Mouse (Mus musculus): ENCODE data around the gene Stk16. TPM values are rescaled to one million over a fixed set of nuclear protein-coding genes. Genes with fewer than 3 reads are reported as not detected.
"Not testable (repeated sequence)": the region's sequence is repeated elsewhere in the genome, so short reads cannot be mapped to it uniquely, and the experiment has no call there.

The Stk16 gene
- total RNA-seq, 2 experiments from 2014 or later: 160 to 212 TPM

DNA sequence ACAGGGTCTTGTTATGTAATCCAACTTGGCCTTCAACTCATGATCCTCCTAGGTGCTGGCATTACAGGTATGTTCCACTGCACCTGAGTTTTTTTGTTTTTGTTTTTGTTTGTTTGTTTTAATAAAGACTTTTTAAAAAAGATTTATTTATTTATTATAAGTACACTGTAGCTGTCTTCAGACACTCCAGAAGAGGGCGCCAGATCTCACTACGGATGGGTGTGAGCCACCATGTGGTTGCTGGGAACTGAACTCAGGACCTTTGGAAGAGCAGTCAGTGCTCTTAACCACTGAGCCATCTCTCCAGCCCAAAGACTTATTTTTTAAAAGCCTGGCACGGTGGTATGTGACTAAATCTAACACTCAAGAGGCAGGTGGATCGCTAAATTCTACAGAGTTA is 21.9 kb downstream of the Stk16 start:
- not testable (repeated sequence) for ATAC-seq (replicated peaks; ENCODE audit: poor library complexity, severe bottlenecking)

DNA sequence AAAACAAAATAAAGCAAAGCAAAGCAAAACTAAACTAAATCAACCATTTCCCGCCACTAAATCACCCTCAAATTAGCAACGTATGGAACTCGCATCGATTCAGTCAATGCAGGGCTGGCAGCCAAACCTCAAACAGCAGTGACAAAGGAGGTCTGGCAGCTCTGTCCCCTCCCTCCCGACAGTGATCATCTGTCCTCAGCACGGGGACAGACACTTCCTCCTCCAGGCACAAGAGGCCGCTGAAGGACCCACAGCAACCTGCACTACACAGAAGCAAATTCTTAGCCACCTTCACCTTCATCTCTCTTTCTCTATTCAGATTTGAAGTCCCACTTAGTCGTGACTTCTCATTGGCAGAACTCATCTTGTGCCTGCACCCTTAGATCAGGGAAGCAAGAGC is 24.0 kb downstream of the Stk16 start:
- ATAC-seq (replicated peaks; ENCODE audit: poor library complexity, severe bottlenecking): peak; percentile 69

DNA sequence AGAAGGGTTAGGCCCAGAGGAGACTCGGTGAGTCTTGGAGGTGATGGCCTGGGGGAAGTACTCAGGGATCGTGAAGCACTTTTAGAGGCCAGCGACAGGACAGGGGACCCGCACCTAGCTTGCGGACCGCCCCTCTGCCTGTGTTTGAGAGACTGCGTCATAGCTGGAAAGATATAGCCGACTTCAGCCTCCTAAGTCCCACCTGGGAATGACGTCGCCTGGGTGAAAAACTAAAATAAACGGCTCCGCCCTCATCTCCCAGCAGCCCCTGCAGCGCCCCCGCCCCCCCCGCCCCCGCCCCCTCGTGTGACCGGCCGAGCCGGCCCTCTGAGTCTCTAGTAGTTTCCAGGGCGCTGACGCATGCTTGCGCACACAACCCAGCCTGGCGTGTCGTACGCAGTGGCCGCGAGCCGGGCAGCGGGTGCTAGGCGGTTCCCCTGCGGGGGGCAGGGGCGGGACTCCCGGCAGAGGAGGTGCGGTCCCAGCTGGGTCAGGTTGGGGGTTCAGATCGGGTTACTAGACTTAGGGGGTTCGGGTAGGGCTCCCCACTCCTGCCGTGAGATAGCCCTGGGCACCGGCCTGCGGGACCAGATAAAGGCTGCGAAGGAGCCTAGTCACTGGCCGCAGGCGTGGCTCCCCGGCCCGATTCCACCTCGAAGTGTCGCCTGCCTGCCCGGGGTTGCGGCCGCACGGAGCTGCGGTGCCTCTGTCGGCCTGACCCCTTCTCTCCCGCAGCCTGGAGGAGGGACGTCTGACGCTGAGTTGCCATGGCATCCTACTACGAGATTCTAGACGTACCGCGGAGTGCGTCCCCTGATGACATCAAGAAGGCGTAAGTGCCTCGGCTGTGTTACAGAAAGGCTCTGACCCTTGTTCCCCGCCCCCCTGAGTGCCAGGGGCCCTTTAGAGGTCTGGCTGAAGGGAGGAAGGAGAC is 25.7 kb downstream of the Stk16 start, which contains the start of gene Dnajb2:
Gene Dnajb2, plus strand, starts transcription at position 290 of the 934 bp plus-strand sequence.
- ATAC-seq (replicated peaks; ENCODE audit: poor library complexity, severe bottlenecking): peak; percentile 74

DNA sequence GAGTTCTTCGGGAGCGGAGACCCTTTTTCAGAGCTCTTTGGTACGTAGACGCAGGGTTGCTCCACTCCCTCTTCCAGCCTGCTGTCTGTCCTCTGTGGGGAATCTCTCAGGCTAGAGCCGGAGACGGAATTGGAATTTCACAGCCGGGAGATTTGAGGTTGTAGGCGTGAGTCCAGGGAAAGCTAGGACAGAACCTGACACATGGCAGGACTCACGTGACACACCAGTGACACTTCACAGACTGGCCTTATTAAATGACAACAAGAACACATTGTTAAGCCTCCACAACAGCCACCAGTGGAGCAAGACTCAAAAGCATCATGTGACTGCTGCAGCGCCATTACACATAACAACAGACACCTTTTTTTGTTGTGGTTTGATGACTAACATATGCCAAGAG is 29.0 kb downstream of the Stk16 start:
- no peak for ATAC-seq (replicated peaks; ENCODE audit: poor library complexity, severe bottlenecking)

DNA sequence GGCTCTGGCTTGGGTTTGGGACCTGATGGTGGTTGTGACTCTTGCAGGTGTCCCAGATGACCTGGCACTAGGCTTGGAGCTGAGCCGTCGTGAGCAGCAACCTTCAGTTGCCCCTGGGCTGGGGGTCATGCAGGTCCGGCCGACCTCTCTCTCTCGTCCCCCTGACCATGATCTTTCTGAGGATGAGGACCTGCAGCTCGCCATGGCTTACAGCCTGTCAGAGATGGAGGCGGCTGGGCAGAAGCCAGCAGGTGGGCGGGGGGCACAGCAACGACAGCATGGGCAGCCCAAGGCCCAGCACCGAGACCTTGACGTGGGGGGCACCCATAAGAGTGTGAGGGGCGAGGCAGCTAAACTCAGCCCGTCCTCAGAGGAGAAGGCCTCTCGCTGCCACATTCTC is 32.8 kb downstream of the Stk16 start:
- no peak for ATAC-seq (replicated peaks; ENCODE audit: poor library complexity, severe bottlenecking)

DNA sequence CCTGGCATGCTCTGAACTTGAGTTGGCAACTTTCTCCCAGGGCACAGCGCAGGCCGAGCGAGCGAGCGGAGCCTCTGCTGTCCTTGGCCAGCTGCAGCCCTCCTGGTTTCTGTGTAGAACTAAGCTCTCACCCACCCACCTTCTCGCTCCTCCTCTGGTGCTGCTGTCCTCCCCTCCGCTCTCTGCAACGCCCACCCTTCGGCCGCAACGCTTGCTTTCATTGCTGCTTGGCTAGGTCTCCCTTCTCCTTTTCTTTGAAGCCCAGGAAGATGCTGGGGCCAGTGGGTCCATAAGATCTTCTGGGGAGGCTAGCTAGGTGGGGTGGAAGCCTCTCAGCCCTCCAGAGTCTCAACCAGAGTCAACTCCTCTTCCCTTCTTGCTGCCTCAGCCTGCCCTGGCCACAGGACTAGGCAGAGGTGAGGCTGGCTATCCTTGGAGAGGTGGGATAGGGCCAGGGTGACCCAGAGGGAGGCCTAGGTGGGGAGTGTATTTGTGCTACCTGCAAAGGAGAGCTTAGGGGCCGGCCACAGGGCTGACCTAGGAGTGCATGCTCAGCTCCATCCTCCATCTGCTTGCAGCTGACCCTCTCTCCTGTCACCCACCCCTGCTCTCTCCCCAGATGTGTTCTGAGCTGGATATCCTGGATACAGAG is 33.7 kb downstream of the Stk16 start:
- ATAC-seq (replicated peaks; ENCODE audit: poor library complexity, severe bottlenecking): no peak

DNA sequence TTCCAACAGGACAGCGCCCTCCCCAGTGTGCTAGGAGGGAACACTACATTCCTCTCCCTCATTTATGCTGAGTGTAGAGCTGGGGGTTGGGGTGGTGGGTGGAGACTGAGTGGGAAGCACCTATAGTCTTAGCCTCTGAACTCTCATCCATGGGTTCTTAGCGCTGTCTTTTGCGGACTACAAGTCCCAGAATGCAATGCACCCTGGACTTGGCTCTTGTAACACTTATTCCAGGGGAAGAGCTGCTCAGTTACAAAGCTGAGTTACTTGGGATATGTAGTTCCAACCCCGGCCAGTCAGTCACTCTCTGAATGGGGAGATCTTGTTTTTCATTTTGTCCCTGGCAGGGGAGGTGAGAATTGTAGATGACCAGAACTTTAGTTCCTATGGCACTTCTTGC is 34.2 kb downstream of the Stk16 start:
- peak; percentile 93 for ATAC-seq (replicated peaks; ENCODE audit: poor library complexity, severe bottlenecking)

DNA sequence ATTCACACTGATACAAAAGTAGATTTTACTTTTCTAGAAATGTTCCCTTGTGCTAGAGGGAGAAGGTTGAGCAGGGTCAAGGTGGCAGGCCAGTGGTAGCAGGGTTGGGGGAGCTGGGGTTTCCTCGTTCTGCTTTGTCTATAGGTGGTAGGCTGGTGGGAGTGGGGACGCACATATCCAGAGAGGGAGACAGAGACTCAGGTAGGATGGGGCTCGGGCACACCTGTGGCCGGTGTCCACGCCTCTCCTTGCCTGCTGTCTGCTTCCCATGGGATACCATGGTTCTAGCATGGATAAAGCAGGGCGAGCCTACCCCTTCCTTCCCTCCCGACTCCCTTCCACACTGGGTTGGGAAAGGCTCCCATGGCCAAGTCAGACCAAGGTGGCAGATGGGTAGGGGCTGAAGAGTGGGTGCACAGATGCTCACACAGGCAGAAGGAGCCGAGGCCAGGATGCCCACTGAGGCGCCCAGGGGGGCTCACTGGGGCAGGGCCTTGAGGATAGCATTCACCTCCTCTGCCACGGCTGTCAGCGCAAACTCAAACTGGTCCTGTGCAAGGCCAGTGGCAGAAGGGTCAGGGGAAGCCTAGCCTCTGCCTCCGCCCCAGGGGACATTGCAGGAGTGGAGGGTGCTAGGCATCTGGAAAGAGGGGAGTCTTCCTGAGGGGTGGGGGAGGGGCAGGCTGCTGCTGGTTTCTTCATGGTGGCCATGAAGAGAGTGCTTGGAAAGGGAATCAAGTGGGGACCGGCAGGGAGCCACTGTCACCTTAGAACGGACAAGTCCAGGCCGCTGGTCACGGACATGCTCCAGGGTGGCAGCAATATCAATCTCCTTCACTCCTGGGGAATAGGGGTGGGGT is 36.7 kb downstream of the Stk16 start:
- no peak for ATAC-seq (replicated peaks; ENCODE audit: poor library complexity, severe bottlenecking)

DNA sequence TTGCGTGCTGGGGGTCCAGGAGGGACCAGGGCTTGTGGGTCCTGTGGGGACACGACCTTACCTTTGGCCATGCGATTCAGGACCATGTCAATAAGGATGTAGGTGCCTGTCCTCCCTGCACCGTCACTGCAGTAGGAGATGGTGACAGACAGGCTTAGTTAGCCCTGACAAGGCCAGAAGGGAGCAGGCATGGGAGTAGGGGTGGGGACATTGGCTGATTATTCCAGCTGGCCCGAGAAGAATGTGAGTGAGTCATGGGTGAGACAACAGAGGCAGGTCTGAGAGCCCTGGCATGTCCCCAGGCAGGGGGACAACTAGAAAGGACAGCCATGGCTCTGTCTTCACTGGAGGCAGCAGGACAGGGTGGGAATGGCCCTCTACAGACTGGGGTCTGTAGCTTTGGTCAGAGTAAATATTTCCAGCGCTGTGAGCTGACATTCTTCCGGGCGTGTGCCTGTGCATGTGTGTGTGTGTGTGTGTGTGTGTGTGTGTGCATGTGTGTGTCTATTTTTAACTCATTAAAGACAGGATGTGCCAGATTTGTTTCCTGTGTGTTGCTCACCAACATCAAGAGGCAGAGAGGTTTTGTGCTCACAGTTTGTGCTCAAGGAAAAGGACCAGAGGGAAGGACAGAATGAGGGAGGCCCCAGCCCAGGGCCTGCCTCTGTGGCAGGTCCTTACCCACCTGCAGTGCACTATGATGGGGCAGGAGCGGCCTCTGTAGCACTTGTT is 37.6 kb downstream of the Stk16 start:
- no peak for ATAC-seq (replicated peaks; ENCODE audit: poor library complexity, severe bottlenecking)

DNA sequence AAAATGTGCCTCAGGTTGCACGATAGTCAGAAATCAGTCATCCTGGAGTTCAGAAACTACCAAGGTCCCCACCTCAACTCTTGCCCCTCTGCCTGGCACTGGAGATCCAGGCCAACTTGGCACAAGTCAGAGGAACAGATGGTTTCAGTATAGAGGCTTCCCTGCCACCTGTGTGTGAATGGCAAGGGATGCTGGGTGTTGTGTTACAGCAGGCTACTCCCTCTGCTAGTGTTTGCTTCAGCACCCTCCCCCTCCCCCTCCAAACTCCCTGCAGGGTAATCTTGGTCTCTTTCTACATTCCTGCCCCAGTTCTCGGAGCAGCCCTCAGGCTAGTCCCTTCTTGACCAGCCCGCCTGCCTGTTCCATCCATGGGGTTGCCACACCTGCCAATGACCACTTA is 39.9 kb downstream of the Stk16 start:
- ATAC-seq (replicated peaks; ENCODE audit: poor library complexity, severe bottlenecking): no peak

DNA sequence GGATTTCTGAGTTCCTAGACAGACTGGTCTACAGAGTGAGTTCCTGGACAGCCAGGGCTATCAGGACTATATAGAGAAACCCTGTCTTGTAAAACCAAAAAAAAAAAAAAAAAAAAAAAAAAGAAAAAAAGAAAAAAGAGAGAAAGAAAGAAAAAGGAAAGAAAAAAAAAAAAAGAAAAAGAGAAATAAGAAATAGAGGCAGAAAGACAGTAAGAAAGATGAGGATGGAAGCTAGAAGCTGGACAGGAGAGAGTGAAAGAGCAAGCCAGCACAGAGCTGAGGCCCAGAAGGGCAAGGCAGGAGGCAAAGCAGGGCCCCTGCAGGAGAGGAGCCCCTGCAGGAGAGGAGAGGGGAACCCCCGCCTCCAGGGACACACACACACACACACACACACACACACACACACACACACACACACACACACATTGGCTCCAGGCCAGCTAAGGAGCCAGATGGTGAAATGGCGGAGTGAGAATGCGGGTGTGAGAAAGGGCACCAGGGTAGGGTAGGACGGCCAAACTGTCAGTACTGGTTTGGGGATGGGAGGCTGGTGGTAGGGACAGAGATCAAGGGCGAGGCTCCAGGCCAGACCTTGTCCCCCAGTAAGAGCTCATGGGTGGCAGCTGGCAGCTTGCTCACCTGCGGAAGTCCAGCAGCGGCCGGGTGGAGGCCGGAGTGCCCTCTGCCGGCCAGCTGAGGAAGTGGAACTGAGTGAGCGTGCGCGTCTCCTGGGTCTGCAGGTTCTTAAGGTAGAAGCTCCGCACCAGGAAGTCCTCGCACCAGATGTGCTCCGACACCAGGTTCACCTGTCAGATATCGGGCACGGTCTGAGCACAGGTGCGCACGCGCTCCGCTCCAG is 40.7 kb downstream of the Stk16 start:
- peak; percentile 83 for ATAC-seq (replicated peaks; ENCODE audit: poor library complexity, severe bottlenecking)

DNA sequence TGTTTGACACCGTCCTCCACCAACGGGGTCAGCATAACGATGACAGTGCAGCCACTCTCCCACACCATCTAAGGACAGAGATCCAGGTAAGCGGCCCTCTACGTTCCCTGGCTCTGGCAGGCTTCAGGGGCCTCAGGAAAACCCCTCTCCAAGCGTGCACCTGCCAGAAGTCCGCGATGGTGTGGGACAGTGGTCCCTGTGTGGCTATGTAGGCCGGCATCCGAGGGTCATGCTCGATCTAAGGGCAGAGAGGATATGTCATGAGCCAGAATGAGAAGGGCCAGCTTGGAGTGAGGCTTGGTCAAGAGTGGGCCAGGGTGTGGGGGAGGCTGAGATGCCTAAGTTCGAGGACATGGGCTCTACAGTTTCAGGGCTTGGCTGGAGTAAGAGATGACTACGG is 41.7 kb downstream of the Stk16 start:
- no peak for ATAC-seq (replicated peaks; ENCODE audit: poor library complexity, severe bottlenecking)

DNA sequence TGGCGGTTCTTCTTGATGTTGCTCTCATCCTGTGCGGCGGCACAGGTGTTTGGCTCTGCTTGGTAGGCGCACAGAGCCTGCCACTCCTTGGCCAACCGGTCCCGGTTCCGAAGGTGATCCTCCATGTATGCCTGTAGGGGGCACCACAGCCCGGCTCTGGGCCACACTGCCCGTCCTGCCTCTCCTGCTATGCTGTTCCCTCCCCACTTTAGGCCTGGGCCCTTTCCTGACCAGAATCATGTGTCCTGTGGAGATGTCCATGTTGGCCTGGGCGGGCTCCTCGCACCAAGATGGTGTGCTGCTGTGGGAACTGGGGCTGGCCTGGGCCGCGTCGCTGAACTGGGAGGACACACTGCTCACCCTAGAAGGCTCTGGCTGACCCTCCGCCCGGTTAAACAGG is 42.4 kb downstream of the Stk16 start:
- ATAC-seq (replicated peaks; ENCODE audit: poor library complexity, severe bottlenecking): no peak

DNA sequence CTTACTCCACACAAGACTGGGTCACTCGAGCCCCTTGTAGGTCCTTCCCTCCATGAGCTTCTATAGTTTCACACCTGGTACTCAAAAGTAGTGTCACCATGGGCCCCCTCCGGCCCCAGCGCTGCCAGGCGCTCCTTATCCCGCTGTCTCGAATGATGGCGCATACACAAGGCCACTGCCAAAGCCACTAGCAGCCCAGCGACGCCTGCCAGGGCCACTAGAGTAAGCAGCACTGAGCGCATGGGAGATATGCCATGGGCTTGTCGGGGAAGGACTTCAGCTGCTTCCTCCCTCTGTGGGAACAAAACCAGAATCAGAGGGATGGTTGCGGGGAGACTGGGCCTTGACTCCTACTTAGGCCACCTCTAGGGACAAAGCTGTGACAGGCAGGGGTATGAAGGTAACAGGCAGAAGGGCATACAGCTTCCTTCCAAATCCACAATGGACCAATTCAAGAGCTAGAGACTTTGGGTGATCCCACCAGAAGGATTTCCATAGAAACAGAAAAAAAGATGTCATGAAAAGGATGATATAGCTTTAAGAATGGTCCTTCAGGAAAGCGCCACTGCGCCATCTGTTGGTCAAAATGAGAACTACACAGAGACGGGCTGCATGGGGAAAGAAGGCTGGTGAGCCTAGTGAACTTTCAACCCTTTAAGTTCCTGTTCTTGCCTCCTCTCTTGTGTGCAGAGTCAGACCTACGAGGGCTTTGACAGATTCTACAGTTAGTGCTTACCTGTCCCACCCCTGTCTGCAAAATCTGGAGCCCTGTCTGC is 43.4 kb downstream of the Stk16 start:
- ATAC-seq (replicated peaks; ENCODE audit: poor library complexity, severe bottlenecking): peak; percentile 77

DNA sequence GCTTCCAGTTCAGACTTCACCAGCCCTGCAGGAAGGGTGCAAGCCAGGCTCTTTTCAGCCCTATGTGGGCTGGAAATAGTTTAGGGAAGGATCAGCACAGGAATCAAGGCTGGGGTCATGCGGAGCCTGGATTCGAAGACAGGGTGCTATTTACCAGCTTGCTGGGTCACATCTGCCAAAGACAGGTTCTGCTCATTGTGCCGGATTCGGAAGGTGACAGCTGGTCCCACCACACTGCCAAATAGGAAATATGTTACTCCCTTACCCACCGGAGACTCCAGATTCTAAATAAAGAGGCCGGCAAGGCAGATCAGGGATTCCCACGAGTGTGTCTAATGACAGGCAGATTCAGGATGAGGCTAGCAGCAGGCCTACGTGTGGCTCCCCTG is 44.0 kb downstream of the Stk16 start:
- ATAC-seq (replicated peaks; ENCODE audit: poor library complexity, severe bottlenecking): no peak

DNA sequence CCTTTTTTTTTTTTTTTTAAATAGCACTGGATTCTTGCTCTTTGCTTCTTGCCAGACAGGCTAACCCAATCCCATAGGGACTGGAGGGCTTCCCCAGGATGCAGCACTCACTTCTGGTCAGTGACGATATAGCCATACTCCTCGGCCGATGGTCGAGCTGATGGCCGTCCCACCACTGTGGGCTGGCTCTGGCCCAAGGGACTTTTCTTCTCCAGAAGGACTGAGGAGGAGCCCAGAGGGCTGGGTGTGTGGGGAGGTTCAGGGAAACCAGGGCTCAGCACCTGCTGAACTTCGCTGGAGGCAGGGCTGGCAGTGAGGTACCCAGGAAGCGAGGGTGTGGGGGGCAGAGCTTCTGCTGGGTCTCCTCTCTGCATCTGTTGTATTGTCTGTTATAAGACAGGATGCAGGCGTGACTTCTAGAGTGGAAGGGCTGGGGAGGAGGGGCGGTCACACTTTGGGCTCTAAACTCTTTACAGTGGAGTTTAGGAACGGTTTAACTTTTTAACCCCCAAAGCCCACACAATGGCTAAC is 44.9 kb downstream of the Stk16 start:
- ATAC-seq (replicated peaks; ENCODE audit: poor library complexity, severe bottlenecking): no peak

DNA sequence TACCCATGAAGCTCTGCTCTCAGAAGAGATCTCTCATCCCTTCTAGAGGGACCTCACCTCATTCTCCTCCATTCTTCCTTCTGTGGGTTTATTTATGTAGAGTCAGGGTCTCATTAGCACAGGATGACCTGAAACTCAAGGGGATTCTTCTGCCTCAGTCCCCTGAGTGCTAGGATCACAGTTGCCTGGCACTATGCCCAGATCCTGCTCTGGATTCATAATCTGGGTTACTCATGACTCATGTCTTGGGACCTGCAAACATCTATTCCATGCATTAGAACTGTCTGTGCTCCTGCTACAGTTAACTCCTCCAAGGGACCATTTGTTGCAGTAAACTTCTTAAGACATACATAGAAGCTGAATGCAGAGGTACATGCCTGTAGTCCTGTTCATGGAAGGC is 50.6 kb downstream of the Stk16 start:
- ATAC-seq (replicated peaks; ENCODE audit: poor library complexity, severe bottlenecking): no peak
